Mouse (Mus musculus): ENCODE results near the gene Wnt5b.
"Not testable (repeated sequence)": the region's sequence is repeated elsewhere in the genome, so short reads cannot be mapped to it uniquely, and the experiment has no call there.

Wnt5b gene

GRCm38 (mm10) chr6:119485486-119485885 is 58.7 kb downstream of the Wnt5b start:
- no peak for DNase-seq (ENCODE audit: low spot score in 2 of 2)

- no peak for DNase-seq (ENCODE audit: low spot score in 2 of 2)
Observed at GRCm38 (mm10) chr6:119482958-119483600, 61.1 kb downstream of the Wnt5b start.

GRCm38 (mm10) chr6:119481741-119482390 is 62.3 kb downstream of the Wnt5b start:
- not testable (repeated sequence) for DNase-seq (ENCODE audit: low spot score in 2 of 2)

GRCm38 (mm10) chr6:119480706-119481331 is 63.3 kb downstream of the Wnt5b start:
- DNase-seq (ENCODE audit: low spot score in 2 of 2), result no peak

- no peak for DNase-seq (ENCODE audit: low spot score in 2 of 2)
Observed at GRCm38 (mm10) chr6:119479876-119480705, 64.1 kb downstream of the Wnt5b start.

- no peak for DNase-seq (ENCODE audit: low spot score in 2 of 2)
Observed at GRCm38 (mm10) chr6:119479343-119479875, 64.7 kb downstream of the Wnt5b start, which contains the start of gene Fbxl14. Fbxl14 (plus strand) TSS chr6:119479668.

- DNase-seq (ENCODE audit: low spot score in 2 of 2), result peak in 1 of 2 experiments; percentile 83
Observed at GRCm38 (mm10) chr6:119478560-119479342, 65.4 kb downstream of the Wnt5b start.

- DNase-seq (ENCODE audit: low spot score in 2 of 2), result no peak
Observed at GRCm38 (mm10) chr6:119477686-119478310, 66.3 kb downstream of the Wnt5b start.

GRCm38 (mm10) chr6:119475988-119476387 is 68.2 kb downstream of the Wnt5b start:
- no peak for DNase-seq (ENCODE audit: low spot score in 2 of 2)

- DNase-seq (ENCODE audit: low spot score in 2 of 2), result no peak
Observed at GRCm38 (mm10) chr6:119473992-119474391, 70.2 kb downstream of the Wnt5b start.

GRCm38 (mm10) chr6:119473446-119473845 is 70.7 kb downstream of the Wnt5b start:
- no peak for DNase-seq (ENCODE audit: low spot score in 2 of 2)

GRCm38 (mm10) chr6:119472705-119473104 is 71.4 kb downstream of the Wnt5b start:
- DNase-seq (ENCODE audit: low spot score in 2 of 2), result no peak

GRCm38 (mm10) chr6:119472135-119472534 is 72.0 kb downstream of the Wnt5b start:
- no peak for DNase-seq (ENCODE audit: low spot score in 2 of 2)

- DNase-seq (ENCODE audit: low spot score in 2 of 2), result no peak
Observed at GRCm38 (mm10) chr6:119470777-119471176, 73.4 kb downstream of the Wnt5b start.

GRCm38 (mm10) chr6:119467785-119468059 is 76.4 kb downstream of the Wnt5b start:
- no peak for DNase-seq (ENCODE audit: low spot score in 2 of 2)

- no peak for DNase-seq (ENCODE audit: low spot score in 2 of 2)
Observed at GRCm38 (mm10) chr6:119466921-119467784, 77.0 kb downstream of the Wnt5b start.

GRCm38 (mm10) chr6:119466161-119466560 is 78.0 kb downstream of the Wnt5b start:
- no peak for DNase-seq (ENCODE audit: low spot score in 2 of 2)

- DNase-seq (ENCODE audit: low spot score in 2 of 2), result no peak
Observed at GRCm38 (mm10) chr6:119460391-119460790, 83.8 kb downstream of the Wnt5b start.

GRCm38 (mm10) chr6:119459041-119459440 is 85.1 kb downstream of the Wnt5b start:
- no peak for DNase-seq (ENCODE audit: low spot score in 2 of 2)

- DNase-seq (ENCODE audit: low spot score in 2 of 2), result no peak
Observed at GRCm38 (mm10) chr6:119458166-119458565, 86.0 kb downstream of the Wnt5b start.
